Mouse (Mus musculus): ENCODE measurements at regions not wholly inside any gene's neighbourhood (a gene's known extent, or its start where the extent isn't known, plus 50 kb on each side); places are given as distances from the start of the nearest gene placed in this dataset.
"Not testable (repeated sequence)": the region's sequence is repeated elsewhere in the genome, so short reads cannot be mapped to it uniquely, and the experiment has no call there.

- not testable (repeated sequence) for DNase-seq
Measured at GRCm38 (mm10) chr14:53681320-53681719, 572.6 kb downstream of the Dad1 start.

GRCm38 (mm10) chr14:53665681-53666080 is 588.2 kb downstream of the Dad1 start:
- peak; percentile 6 for DNase-seq

DNA sequence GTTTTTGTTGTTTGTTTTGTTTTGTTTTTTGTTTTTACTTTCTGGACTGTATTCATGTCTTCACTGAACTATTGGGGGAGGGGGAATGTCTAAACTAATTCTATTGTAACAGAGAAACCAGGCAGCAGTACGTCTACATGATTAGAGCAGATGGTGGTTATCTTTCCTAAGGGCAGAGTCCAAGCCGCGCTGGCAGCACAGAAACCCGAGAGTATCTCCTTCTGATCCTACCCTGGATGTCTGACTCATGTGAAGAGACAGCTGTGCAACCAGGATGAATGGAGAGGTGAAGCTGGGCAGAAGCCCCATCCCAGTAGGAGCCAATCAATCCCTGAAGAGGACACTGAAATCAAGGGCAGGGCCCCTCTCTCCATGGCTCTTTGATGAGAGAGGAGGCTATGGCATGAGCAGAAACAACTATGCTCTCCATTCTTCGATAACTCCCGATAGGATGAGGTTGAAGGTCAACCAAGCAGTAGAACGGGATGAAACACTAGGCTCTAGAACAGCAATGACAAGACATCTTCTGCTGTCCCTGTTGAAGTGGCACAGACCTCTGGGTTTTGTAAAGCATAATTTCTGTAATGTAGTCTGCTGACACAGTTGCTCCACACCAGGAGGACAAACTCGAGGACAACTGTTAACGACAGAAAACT is 591.1 kb downstream of the Dad1 start:
- not testable (repeated sequence) for DNase-seq

GRCm38 (mm10) chr14:53654669-53655068 is 599.2 kb downstream of the Dad1 start:
- not testable (repeated sequence) for DNase-seq

DNA sequence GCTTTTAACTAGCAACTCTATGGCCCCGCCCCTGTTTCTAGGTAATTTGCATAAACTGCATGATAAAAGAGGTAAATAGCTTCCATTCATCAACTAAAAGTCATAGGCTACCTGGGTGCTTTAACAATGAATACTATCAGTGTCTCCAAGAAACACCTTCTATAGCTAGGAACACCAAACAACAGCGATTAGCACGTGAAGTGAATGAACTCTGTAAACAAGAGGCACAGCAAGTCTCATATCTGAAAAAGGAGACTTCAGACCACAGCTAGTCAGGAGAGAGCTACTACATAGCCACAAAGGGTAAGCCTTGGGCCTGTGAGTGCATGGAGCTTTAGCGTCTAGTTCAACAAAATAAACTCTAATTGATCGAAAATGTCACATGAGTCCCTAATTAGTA is 602.8 kb downstream of the Dad1 start:
- DNase-seq, result not testable (repeated sequence)

GRCm38 (mm10) chr14:53649189-53649588 is 604.7 kb downstream of the Dad1 start:
- not testable (repeated sequence) for DNase-seq

DNA sequence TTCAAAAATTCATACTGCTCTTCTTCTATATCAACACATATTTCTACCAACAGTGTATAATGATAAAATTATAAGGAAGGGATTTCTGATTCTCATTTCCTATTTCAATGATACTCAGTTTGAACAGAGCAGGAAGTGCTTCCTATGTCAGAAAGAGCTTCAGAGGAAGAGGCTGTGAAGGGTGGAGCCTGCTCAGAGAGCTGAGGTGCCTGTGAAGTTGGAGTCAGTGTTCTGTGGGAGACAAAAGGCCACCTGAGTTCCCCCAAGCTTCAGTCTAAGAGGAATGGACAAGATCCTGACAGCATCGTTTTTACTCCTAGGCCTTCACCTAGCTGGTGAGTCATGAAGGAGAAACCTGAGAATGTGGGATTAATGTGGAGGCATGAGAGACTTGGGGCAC is 613.5 kb downstream of the Dad1 start:
- not testable (repeated sequence) for DNase-seq

- peak; percentile 4 for DNase-seq
Measured at GRCm38 (mm10) chr14:53637664-53638063, 616.2 kb downstream of the Dad1 start.

- DNase-seq, result not testable (repeated sequence)
Measured at GRCm38 (mm10) chr14:53635206-53635605, 618.7 kb downstream of the Dad1 start.

GRCm38 (mm10) chr14:53634320-53634979 is 619.5 kb downstream of the Dad1 start:
- not testable (repeated sequence) for DNase-seq

DNA sequence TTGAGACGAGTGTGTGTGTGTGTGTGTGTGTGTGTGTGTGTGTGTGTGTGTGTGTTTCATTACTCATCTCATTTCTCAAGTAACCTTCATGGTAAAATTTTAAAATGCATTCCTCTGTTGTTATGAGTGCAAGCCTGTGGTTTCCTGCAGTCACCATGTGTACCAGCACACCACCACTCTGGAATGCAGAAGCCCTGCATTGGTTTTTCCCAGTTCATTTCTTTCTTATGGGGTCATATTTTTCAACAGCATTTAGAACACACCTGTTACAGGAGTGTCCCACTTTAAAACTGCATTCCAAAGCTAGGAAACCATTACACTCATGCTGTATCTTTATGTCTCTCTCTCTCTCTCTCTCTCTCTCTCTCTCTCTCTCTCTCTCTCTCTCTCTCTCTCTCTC is 620.2 kb downstream of the Dad1 start:
- DNase-seq, result not testable (repeated sequence)

DNA sequence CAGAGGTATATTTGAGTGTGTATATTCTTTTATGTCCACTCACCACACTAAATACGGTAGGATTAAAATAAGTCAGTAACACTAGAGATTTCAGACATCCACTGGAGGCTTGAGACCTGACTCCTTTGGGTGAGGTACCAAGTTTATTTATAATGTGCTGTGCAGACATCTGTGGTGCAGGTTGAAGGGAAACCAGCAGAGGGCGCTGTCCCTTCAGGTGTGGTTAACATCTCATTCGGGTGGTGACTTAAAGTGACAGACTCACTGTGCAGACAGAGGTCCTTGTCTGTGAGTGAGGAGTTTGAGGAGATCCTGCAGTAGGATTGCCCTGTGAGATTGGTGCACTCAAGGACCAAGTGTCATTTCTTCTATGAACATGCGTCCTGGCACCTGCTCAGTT is 632.5 kb downstream of the Dad1 start:
- DNase-seq, result not testable (repeated sequence)

DNA sequence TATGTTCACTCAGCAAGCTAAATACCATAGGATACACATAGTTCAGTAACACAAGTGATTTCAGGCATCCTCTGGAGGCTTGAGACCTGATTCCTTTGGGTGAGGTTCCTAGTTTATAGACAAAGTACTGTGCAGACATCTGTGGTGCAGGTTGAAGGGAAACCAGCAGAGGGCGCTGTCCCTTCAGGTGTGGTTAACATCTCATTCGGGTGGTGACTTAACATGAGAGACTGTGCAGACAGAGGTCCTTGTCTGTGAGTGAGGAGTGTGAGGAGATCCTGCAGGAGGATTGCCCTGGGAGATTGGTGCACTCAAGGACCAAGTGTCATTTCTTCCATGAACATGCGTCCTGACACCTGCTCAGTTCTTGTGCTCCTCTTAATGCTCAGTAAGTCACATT is 637.8 kb downstream of the Dad1 start:
- not testable (repeated sequence) for DNase-seq

DNA sequence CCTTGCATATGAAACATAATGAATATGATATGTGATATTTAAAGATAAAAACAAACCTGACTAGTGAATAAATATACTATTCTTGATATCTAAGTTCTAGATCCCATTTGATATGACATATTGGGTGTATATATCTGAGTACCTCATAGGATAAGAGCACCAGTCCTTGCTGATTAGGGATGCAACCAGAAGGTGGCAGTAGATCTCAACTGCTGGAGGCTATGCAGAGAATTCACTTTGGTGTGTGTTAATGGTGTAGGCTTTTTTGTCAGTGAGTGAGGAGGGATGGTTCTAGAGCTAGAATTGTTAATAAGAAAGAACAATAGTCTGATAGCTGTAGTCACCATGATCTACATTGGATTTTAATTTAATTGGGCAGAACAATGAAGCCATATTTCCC is 639.6 kb downstream of the Dad1 start:
- DNase-seq, result no peak

GRCm38 (mm10) chr14:53599299-53599698 is 654.6 kb downstream of the Dad1 start:
- DNase-seq, result not testable (repeated sequence)

GRCm38 (mm10) chr14:53597287-53597686 is 656.6 kb downstream of the Dad1 start:
- not testable (repeated sequence) for DNase-seq

GRCm38 (mm10) chr14:53590601-53591000 is 663.3 kb downstream of the Dad1 start:
- DNase-seq, result not testable (repeated sequence)

DNA sequence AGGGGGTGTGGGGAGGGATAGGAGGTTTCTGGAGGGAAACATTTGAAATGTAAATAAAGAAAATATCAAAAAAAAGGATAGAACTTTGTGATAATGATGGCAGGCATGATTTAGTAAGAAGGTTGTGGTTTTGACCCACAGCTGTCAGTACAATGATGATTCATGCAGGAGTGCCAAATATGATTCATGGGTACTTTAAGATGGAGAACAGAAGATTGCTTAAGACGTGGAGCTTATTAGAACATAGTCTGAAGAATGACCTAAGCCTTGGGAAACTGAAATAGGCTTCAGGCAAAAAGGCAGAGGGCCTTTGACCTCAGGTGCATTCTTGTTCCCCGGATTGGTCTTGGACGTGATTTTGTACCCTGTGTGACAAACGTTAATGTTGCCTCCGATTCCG is 671.4 kb downstream of the Dad1 start:
- DNase-seq, result not testable (repeated sequence)

- not testable (repeated sequence) for DNase-seq
Measured at GRCm38 (mm10) chr14:53581734-53582133, 672.2 kb downstream of the Dad1 start.

DNA sequence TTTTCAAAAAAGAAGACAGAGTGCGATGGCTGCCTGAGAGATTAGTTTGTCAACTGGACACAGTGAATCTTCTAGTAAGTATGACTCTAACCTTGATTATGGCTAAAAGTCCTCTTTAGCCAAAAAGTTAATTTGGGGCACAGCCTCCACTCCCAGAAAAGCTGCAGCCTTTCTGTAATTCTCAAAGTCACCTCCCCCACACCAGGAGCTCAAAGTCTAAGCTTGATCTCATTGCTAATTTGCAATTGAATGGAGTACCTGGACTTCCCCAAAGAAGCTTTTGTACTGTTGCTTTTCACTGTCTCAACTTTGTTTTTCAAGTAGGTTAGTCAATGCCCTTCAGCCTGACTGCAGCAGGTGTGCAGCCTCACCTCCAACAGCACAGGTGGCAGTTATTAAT is 677.0 kb downstream of the Dad1 start:
- DNase-seq, result not testable (repeated sequence)

- not testable (repeated sequence) for DNase-seq
Measured at GRCm38 (mm10) chr14:53572701-53573100, 681.2 kb downstream of the Dad1 start.

GRCm38 (mm10) chr14:53562606-53563005 is 691.3 kb downstream of the Dad1 start:
- no peak for DNase-seq

- DNase-seq, result not testable (repeated sequence)
Measured at GRCm38 (mm10) chr14:53560146-53560545, 693.8 kb downstream of the Dad1 start.

GRCm38 (mm10) chr14:53559386-53559920 is 694.5 kb downstream of the Dad1 start:
- DNase-seq, result not testable (repeated sequence)
